Mouse (Mus musculus) embryonic fibroblast, embryonic 13.5 days (primary cell): ENCODE data around the gene Cnksr3. TPM values are rescaled to one million over a fixed set of nuclear protein-coding genes. Genes with fewer than 3 reads are reported as not detected.

Experiments used
- H3K27ac ChIP-seq: 2 replicates; pipeline ENCODE4 v1.5.1; 2012; ENCODE audit warnings: low read length, control low read depth, inconsistent platforms; ENCODE audit not compliant: insufficient read depth
- H3K4me1 ChIP-seq: 2 replicates; pipeline ENCODE4 v1.6.1; 2011; ENCODE audit warnings: low read length; ENCODE audit not compliant: control insufficient read depth, insufficient read depth
- H3K4me3 ChIP-seq: 2 replicates; pipeline ENCODE4 v1.5.1; 2011; ENCODE audit warnings: mild to moderate bottlenecking, control low read depth, low read length; ENCODE audit not compliant: insufficient read depth
- CTCF ChIP-seq: IDR thresholded peaks from 2 replicates; pipeline ENCODE4 v1.5.1; 2011; ENCODE audit warnings: mild to moderate bottlenecking, control low read depth, low read length, moderate library complexity, borderline replicate concordance; ENCODE audit not compliant: insufficient read depth
- POLR2A ChIP-seq: IDR thresholded peaks from 2 replicates; pipeline ENCODE4 v1.6.1; 2011; ENCODE audit warnings: low read depth, mild to moderate bottlenecking, control low read depth, low read length, moderate library complexity
- polyA plus RNA-seq: library from polyadenylated mRNA; stranded (reverse); fragments of >200 nt; gene quantifications from 2 replicates; pipeline ENCODE4 v1.2.4, GENCODE M21; 2011; ENCODE audit warnings: low read depth; ENCODE audit not compliant: missing spikeins, insufficient read length

The Cnksr3 gene
- polyA plus RNA-seq, 1 experiment: 13.9 TPM

DNA sequence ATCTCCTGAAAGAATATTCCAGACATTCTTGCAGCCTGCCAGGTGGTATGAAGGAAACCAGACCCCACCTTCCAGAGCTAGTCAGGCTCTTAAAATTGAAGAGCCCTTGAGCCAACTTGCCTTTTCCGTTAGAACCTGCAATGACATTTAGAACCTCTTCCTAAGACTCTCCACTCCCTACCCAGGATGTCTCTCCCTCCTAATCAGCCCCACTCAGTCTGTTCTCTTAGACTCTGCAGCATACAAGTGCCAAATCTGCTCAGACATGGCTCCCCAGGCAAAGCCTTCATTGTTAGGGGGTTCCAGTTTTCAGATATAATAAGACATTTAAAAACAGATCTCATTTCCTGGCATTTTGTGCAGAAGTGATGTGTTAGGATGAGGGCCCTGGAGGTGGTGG is 108.2 kb downstream of the Cnksr3 start:
- TF ChIP-seq CTCF (no peak), POLR2A (no peak)
- no peaks in the 10 kb centered on the region for H3K4me1 ChIP-seq
- H3K27ac ChIP-seq: no peak overlapping the region
- no peak overlapping the region for H3K4me3 ChIP-seq

DNA sequence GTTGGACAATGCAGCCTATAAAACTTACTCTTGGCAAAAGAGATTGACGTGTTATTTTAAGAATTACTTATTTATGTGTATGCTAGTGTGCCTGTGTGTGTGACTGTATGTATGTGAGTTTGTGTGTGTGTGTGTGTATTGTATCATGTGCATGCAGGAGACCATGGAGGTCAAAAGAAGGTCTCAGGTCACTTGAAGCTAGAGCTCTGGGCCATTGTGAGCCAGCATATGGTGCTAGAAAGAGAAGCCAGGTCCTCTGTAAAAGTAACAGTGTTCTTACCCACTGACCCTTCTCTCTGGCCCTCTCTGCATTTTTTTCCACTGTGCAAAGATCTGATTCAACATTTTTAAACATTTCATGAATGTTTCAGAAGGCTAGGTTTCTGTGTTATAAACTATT is 134.1 kb downstream of the Cnksr3 start:
- Histone ChIP-seq H3K4me3 (no peak overlapping the region), H3K4me1 (peaks cover 5% of the 10 kb centered on the region), H3K27ac (no peak overlapping the region)
- no peak for TF ChIP-seq POLR2A

DNA sequence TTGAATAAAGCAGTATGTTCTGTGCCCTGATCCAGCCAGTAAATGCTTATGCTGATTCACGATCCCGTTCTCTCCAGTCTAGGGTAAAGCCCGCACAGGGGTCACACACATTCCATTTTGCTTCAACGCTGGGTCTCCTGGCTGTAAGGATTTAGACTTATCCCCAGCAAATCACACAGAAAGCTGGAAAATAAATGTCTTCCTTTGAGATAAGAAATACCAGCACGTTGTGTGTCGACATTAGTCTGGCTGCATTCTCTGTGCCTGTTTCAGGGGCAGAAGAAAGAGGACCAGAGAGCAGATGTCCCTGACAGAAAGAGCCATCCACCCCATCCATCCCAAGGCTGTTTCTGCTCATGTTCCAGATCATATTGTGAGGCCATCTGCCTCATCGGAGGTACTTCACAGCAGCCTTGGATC is 134.6 kb downstream of the Cnksr3 start:
- Histone ChIP-seq H3K27ac (no peak overlapping the region), H3K4me3 (no peak overlapping the region), H3K4me1 (peaks cover 5% of the 10 kb centered on the region)
- TF ChIP-seq CTCF (no peak), POLR2A (no peak)

DNA sequence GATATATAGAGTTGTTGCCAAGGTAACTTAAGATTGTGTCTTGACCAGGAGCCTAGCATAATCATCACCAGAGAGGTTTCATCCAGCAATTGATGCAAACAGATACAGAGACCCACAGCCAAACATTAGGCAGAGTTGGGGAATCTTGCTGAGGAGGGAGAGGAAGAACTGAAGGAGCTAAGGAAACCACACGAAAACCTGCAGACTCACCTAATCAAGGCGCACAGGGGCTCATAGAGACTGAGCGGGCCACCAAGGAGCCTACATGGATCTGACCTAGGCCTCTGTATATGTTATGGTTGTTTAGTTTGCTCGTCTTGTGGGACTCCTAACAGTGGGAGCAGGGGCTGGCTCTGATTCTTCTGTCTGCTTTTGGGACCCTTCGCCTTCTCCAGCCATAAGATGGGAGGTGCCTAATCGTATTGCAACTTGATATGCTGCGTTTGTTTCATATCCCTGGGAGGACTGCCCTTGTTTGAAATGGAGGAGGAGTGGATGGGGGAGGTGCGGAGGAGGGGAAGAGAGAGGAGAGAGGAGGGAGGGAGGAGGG is 135.3 kb downstream of the Cnksr3 start:
- peak overlapping the region; percentile 61 for H3K27ac ChIP-seq
- H3K4me3 ChIP-seq: no peak overlapping the region
- H3K4me1 ChIP-seq: peaks cover 5% of the 10 kb centered on the region
- TF ChIP-seq CTCF (no peak), POLR2A (no peak; the same call in 1 of the 2 replicates)

DNA sequence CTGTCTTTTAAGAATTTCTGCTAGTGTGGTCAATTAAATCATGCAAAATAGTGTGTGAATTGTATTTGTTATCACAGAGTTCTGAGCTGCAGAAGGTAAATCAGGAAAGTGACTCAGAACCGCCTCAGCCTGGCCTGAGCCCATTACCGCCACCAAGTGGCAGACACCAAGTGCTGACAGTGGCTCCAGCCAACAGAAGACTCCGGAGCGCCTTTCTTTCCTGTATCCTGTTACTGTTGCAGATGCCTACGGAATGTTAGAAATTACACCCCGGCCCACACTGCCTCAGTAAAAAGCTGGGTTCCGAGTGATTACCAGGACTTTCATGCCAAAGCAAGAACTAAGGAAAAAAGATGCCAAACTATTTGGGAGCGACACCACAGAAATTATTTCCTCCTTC is 135.8 kb downstream of the Cnksr3 start:
- no peak for TF ChIP-seq POLR2A
- peak; percentile 79 for TF ChIP-seq CTCF
- Histone ChIP-seq H3K4me1 (peaks cover 5% of the 10 kb centered on the region), H3K4me3 (no peak overlapping the region), H3K27ac (peak overlapping the region; percentile 61)

DNA sequence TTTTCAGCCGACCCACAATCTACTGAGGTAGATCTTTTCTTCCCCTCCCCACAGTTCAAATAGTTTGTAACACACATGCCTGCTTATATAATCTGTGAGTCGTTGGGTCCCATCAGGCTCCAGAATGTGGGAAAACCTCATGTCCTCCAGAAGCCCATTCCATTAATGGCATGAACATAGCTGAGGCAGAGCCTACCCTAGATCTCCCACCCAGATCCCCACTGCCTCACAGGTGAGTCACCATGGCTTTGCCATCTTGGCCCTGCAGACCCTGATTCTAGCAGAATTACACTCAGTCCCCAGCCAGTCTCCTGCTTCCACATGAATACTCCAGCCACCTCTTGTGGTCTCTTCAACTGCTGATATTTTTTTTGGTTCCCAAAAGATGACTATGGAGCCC is 136.4 kb downstream of the Cnksr3 start:
- Histone ChIP-seq H3K4me3 (no peak overlapping the region), H3K4me1 (peaks cover 5% of the 10 kb centered on the region), H3K27ac (no peak overlapping the region)
- no peak for TF ChIP-seq CTCF
- TF ChIP-seq POLR2A: no peak

DNA sequence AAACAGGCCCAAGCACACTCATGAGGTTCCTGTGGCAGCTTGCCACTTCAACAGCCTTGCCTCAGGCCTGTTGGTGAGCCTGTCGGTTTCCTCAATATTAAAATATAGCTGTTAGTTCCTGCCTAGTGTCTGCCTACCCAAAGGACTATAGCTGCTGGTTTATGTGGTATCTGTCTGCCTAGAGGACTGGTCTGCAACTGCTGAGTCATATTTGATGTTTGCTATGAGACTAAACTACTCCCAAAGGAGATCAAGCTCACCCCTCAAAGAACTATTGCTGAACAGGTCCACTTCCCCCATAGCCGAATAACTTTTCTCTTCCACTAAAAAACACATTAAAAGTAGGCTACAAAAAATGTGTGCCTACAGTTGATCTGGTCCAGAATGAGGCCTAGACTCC is 137.8 kb downstream of the Cnksr3 start:
- H3K4me1 ChIP-seq: peaks cover 5% of the 10 kb centered on the region
- TF ChIP-seq POLR2A: no peak
- TF ChIP-seq CTCF: no peak
- no peak overlapping the region for H3K27ac ChIP-seq
- no peak overlapping the region for H3K4me3 ChIP-seq

DNA sequence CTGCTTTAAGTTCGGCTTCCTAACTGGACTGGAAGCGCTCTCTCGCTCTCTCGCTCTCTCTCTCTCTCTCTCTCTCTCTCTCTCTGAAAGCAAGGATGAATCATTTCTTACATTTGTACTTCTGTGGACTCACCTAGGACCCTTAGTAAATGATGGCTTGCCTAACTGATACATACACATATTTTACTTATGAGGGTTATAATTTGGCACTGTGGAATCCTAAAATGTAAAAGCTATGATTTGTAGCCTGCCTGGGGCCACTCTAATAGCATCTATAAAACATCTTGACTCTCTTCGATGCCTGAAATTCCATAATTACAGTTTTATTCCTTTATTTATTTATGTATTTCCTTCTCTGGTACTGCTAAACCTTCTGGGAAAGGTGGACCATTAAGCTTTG is 141.1 kb downstream of the Cnksr3 start:
- H3K4me3 ChIP-seq: no peak overlapping the region
- H3K4me1 ChIP-seq: no peaks in the 10 kb centered on the region; the same call in 1 of the 2 replicates
- TF ChIP-seq POLR2A (no peak), CTCF (no peak)
- H3K27ac ChIP-seq: no peak overlapping the region

DNA sequence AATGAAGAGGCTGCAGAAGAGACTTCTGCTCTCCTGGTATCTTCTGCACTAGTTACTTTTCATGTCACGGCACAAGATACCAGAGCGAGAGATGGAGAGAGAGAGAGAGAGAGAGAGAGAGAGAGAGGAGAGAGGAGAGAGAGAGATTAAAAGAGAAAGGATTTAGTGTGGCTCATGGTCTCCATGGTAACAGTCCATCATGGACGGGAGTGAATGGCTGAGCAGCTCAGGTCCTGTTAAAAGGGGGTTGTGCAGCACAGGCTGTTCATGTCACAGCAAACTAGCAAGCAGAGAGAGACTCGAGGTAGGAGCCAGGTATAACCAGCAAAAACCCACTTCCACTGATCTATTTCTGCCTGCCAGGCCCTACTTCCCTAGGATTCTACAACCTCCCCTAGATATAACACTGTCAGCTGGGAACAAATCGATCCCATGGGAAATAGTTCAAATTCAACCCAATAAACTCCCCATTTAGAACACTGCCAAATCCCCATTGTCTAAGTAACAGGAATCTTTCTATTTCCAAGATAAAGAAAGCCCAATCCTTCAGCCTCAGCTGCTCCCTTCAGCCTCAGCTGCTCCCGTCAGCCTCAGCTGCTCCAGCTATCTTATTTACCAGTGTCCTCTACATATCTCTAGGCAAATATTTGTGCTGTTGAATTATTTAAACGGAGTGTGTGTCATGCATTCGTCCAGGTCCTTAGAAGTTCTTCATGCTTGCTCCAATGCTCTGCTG is 141.8 kb downstream of the Cnksr3 start:
- Histone ChIP-seq H3K27ac (no peak overlapping the region), H3K4me3 (no peak overlapping the region), H3K4me1 (no peaks in the 10 kb centered on the region)
- TF ChIP-seq POLR2A: no peak
- no peak for TF ChIP-seq CTCF

DNA sequence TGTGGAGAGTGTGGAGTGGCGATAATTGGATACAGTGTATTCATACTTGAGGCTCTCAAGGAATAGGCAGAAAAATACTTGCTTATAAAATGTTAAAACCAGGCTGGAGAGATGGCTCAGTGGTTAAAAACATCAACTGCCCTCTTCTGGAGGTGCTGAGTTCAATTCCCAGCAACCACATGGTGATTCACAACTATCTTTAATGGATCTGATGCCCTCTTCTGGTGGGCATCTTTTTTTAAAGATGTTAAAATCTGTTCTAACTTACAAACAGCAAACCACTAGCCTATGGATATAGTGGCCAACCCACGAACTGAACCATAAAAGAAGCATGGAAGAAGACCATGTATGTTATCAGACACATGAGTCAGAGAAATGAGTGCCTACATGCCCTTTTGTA is 142.9 kb downstream of the Cnksr3 start:
- Histone ChIP-seq H3K27ac (no peak overlapping the region), H3K4me3 (no peak overlapping the region), H3K4me1 (no peaks in the 10 kb centered on the region)
- TF ChIP-seq POLR2A: no peak
- TF ChIP-seq CTCF: no peak

Other genes starting within 250 kb of the Cnksr3 start
- not detected in 2 replicates for gene Ipcef1, start 159.8 kb downstream of the Cnksr3 start, polyA plus RNA-seq